ENCODE assay signal across 8 mouse cellular contexts in genomic region chrX:7679405-7680056, GRCm38 (mm10). TPM values are rescaled to one million over a fixed set of nuclear protein-coding genes. Genes with fewer than 3 reads are reported as not detected.
DNase-seq lines count a peak whose midpoint lies in the region; ATAC-seq lines count a peak whose summit lies in the region.

No protein-coding gene starts in this region.

- peak overlapping the region; percentile 30 for H3K4me3 ChIP-seq in embryonic facial prominence, embryonic 14.5 days (ENCODE audit: low read depth, low read length)
- peak overlapping the region; percentile 36 for H3K4me3 ChIP-seq in limb, embryonic 13.5 days
- peak overlapping the region; percentile 29 for H3K4me3 ChIP-seq in midbrain, embryonic 15.5 days

- no peaks in the 10 kb centered on the region for H3K9me3 ChIP-seq in embryonic facial prominence, embryonic 14.5 days (ENCODE audit: control insufficient read depth, low read length)
- no peaks in the 10 kb centered on the region for H3K9me3 ChIP-seq in limb, embryonic 13.5 days
- H3K9me3 ChIP-seq in midbrain, embryonic 15.5 days, result no peaks in the 10 kb centered on the region

- no peaks in the 10 kb centered on the region for H3K4me1 ChIP-seq in embryonic facial prominence, embryonic 14.5 days (ENCODE audit: control insufficient read depth, insufficient read depth, low read length)
- H3K4me1 ChIP-seq in limb, embryonic 13.5 days, result no peaks in the 10 kb centered on the region
- H3K4me1 ChIP-seq in midbrain, embryonic 15.5 days, result no peaks in the 10 kb centered on the region; the same call in 1 of the 2 replicates

- ATAC-seq in embryonic facial prominence, embryonic 14.5 days (ENCODE audit: low read depth), result peak; percentile 98
- ATAC-seq in limb, embryonic 13.5 days (ENCODE audit: low FRiP score, low read depth), result peak; percentile 93
- peak; percentile 90 for ATAC-seq in midbrain, embryonic 15.5 days (replicated peaks)

- DNase-seq in 416B (ENCODE audit: low read depth), result peak; percentile 93
- DNase-seq in adrenal gland, postnatal 4 days (ENCODE audit: low spot score in 2 of 2), result peak; percentile 68 to 74
- DNase-seq in embryonic facial prominence, embryonic 14.5 days (ENCODE audit: low spot score), result peak; percentile 94
- DNase-seq in heart, adult 8-10 months (ENCODE audit: low spot score), result peak; percentile 85
- peak; percentile 95 for DNase-seq in kidney, adult 8-10 months
- DNase-seq in spleen, adult 18-20 months, result peak; percentile 80 to 85

- H3K27me3 ChIP-seq in embryonic facial prominence, embryonic 14.5 days (replicated peaks; ENCODE audit: control insufficient read depth, insufficient read depth, low read length), result no peaks in the 10 kb centered on the region
- H3K27me3 ChIP-seq in limb, embryonic 13.5 days, result no peaks in the 10 kb centered on the region
- H3K27me3 ChIP-seq in midbrain, embryonic 15.5 days (replicated peaks), result no peaks in the 10 kb centered on the region

- 23% methylated on average over 18 of the region's 27 CpGs for WGBS in embryonic facial prominence, embryonic 14.5 days
- 16% methylated on average over 27 of the region's 27 CpGs for WGBS in limb, embryonic 13.5 days
- WGBS in midbrain, embryonic 15.5 days, result 20% methylated on average over 27 of the region's 27 CpGs

- H3K9ac ChIP-seq in embryonic facial prominence, embryonic 14.5 days (ENCODE audit: low read depth, low read length), result no peak overlapping the region
- H3K9ac ChIP-seq in limb, embryonic 13.5 days, result peak overlapping the region; percentile 55; the same call in 1 of the 2 replicates
- no peak overlapping the region for H3K9ac ChIP-seq in midbrain, embryonic 15.5 days

- no peak overlapping the region for H3K27ac ChIP-seq in embryonic facial prominence, embryonic 14.5 days (replicated peaks; ENCODE audit: low read depth, low read length)
- no peak overlapping the region for H3K27ac ChIP-seq in limb, embryonic 13.5 days
- H3K27ac ChIP-seq in midbrain, embryonic 15.5 days, result no peak overlapping the region

- H3K36me3 ChIP-seq in embryonic facial prominence, embryonic 14.5 days (ENCODE audit: control insufficient read depth, insufficient read depth, low read length), result no peaks in the 10 kb centered on the region
- H3K36me3 ChIP-seq in limb, embryonic 13.5 days, result no peaks in the 10 kb centered on the region
- H3K36me3 ChIP-seq in midbrain, embryonic 15.5 days (replicated peaks), result no peaks in the 10 kb centered on the region

- H3K4me2 ChIP-seq in embryonic facial prominence, embryonic 14.5 days (ENCODE audit: low read depth, low read length), result peak overlapping the region; percentile 55
- H3K4me2 ChIP-seq in limb, embryonic 13.5 days (replicated peaks), result peak overlapping the region; percentile 61
- peak overlapping the region; percentile 50 for H3K4me2 ChIP-seq in midbrain, embryonic 15.5 days

RNA-seq across cellular contexts. Expression of gene Magix, which starts 1.5 kb away (rescaled TPM):
- 1 to 10 TPM in 1 of 2 experiments, under 1 TPM in 1; 0.42 to 1.4 TPM for total RNA-seq in adrenal gland, postnatal 4 days (2021)
- 0.50 and 0.59 TPM in 2 replicates for polyA plus RNA-seq in embryonic facial prominence, embryonic 14.5 days (2014; fragmentation: Nextera tagmentation; extraction: Ambion mirVana)
- 10 to 100 TPM; 26.1 to 30.3 (median 28.8) TPM for total RNA-seq in heart, adult 8-10 months (2022)
- polyA plus RNA-seq in limb, embryonic 13.5 days (2015; fragmentation: Nextera tagmentation; extraction: Ambion mirVana), result 0.22 and 0.40 TPM in 2 replicates
- polyA plus RNA-seq in midbrain, embryonic 15.5 days (2015; fragmentation: Nextera tagmentation; extraction: Ambion mirVana), result 0.09 TPM in 1 of 2 replicates, not detected in the other

RNA-seq across cellular contexts. Expression of gene Plp2, which starts 8.3 kb away (rescaled TPM):
- total RNA-seq in adrenal gland, postnatal 4 days (2021), result 100 to 1,000 TPM in 1 of 2 experiments, 10 to 100 TPM in 1; 87.4 to 102 TPM
- polyA plus RNA-seq in embryonic facial prominence, embryonic 14.5 days (2014; fragmentation: Nextera tagmentation; extraction: Ambion mirVana), result 199 and 201 TPM in 2 replicates
- 10 to 100 TPM; 39.8 to 56.9 (median 51.1) TPM for total RNA-seq in heart, adult 8-10 months (2022)
- 108 and 114 TPM in 2 replicates for polyA plus RNA-seq in limb, embryonic 13.5 days (2015; fragmentation: Nextera tagmentation; extraction: Ambion mirVana)
- polyA plus RNA-seq in midbrain, embryonic 15.5 days (2015; fragmentation: Nextera tagmentation; extraction: Ambion mirVana), result 17.5 and 19.7 TPM in 2 replicates

RNA-seq across cellular contexts. Expression of gene Gpkow, which starts 17.4 kb away (rescaled TPM):
- total RNA-seq in adrenal gland, postnatal 4 days (2021), result 10 to 100 TPM; 47.7 to 48.2 TPM
- 40.0 and 42.1 TPM in 2 replicates for polyA plus RNA-seq in embryonic facial prominence, embryonic 14.5 days (2014; fragmentation: Nextera tagmentation; extraction: Ambion mirVana)
- total RNA-seq in heart, adult 8-10 months (2022), result 10 to 100 TPM; 18.3 to 21.9 (median 21.3) TPM
- polyA plus RNA-seq in limb, embryonic 13.5 days (2015; fragmentation: Nextera tagmentation; extraction: Ambion mirVana), result 40.8 and 42.6 TPM in 2 replicates
- 44.9 and 45.8 TPM in 2 replicates for polyA plus RNA-seq in midbrain, embryonic 15.5 days (2015; fragmentation: Nextera tagmentation; extraction: Ambion mirVana)

RNA-seq across cellular contexts. Expression of gene Prickle3, which starts 22.5 kb away (rescaled TPM):
- 10 to 100 TPM; 16.4 to 18.7 TPM for total RNA-seq in adrenal gland, postnatal 4 days (2021)
- 7.5 and 8.3 TPM in 2 replicates for polyA plus RNA-seq in embryonic facial prominence, embryonic 14.5 days (2014; fragmentation: Nextera tagmentation; extraction: Ambion mirVana)
- total RNA-seq in heart, adult 8-10 months (2022), result 10 to 100 TPM; 18.8 to 22.2 (median 19.5) TPM
- polyA plus RNA-seq in limb, embryonic 13.5 days (2015; fragmentation: Nextera tagmentation; extraction: Ambion mirVana), result 9.6 and 10.0 TPM in 2 replicates
- polyA plus RNA-seq in midbrain, embryonic 15.5 days (2015; fragmentation: Nextera tagmentation; extraction: Ambion mirVana), result 1.6 and 1.7 TPM in 2 replicates

RNA-seq across cellular contexts. Expression of gene Wdr45, which starts 34.6 kb away (rescaled TPM):
- 10 to 100 TPM; 68.0 to 75.4 TPM for total RNA-seq in adrenal gland, postnatal 4 days (2021)
- 18.7 and 26.5 TPM in 2 replicates for polyA plus RNA-seq in embryonic facial prominence, embryonic 14.5 days (2014; fragmentation: Nextera tagmentation; extraction: Ambion mirVana)
- total RNA-seq in heart, adult 8-10 months (2022), result 10 to 100 TPM; 34.4 to 60.5 (median 46.7) TPM
- polyA plus RNA-seq in limb, embryonic 13.5 days (2015; fragmentation: Nextera tagmentation; extraction: Ambion mirVana), result 32.0 and 36.1 TPM in 2 replicates
- 35.0 and 35.2 TPM in 2 replicates for polyA plus RNA-seq in midbrain, embryonic 15.5 days (2015; fragmentation: Nextera tagmentation; extraction: Ambion mirVana)
